ENCODE assay signal across 17 mouse cellular contexts in genomic region chr7:98917407-98917806, GRCm38 (mm10).
DNase-seq lines count a peak whose midpoint lies in the region; ATAC-seq and TF ChIP-seq lines count a peak whose summit lies in the region.
"Had no signal": no experiment of that assay in that cellular context is flagged by ENCODE, and none has a peak within 500 bp of the region (broad histone marks: within the 10 kb centered on the region; RNA-seq: fewer than 3 reads in every experiment).

No protein-coding gene starts in this region.

- TF ChIP-seq EP300 in stomach, postnatal 0 days (optimal IDR thresholded peaks at IDR 0.05): no peak

- TF ChIP-seq CTCF in kidney, postnatal 0 days (IDR thresholded peaks at IDR 0.05; ENCODE audit: low read depth): no peak
- TF ChIP-seq CTCF in stomach, postnatal 0 days (IDR thresholded peaks at IDR 0.05; ENCODE audit: low read depth): no peak

- peak; percentile 96 for DNase-seq in heart, adult 11 months
- DNase-seq in heart, postnatal 25 days (ENCODE audit: low spot score): no peak
- DNase-seq in kidney, postnatal 0 days (ENCODE audit: low spot score): no peak
- no peak for DNase-seq in stomach, postnatal 0 days (ENCODE audit: low spot score)
- DNase-seq in B cell, adult 2 months: no peak
- DNase-seq: cerebellum, adult 2 months; cerebellum, postnatal 36 days; gastrocnemius, postnatal 36 days; left cerebral cortex, postnatal 4 days; right cerebral cortex, postnatal 25 days had no signal

- 0 out of 2 replicates have a peak overlapping the region, but pooled peaks have one; percentile 44 for H3K27ac ChIP-seq in kidney, postnatal 0 days
- H3K27ac ChIP-seq in kidney, embryonic 16.5 days (ENCODE audit: low read length): no peak overlapping the region; the same call in 1 of the 2 replicates
- peak overlapping the region; percentile 6; the same call in 1 of the 2 replicates for H3K27ac ChIP-seq in stomach, embryonic 15.5 days
- H3K27ac ChIP-seq in stomach, postnatal 0 days (replicated peaks): no peak overlapping the region
- H3K27ac ChIP-seq in hindbrain, embryonic 16.5 days (ENCODE audit: low read depth, low read length): no peak overlapping the region
- H3K27ac ChIP-seq: embryonic facial prominence, embryonic 15.5 days; hindbrain, embryonic 10.5 days had no signal

- WGBS in kidney, postnatal 0 days: 70% methylated on average over 5 of the region's 5 CpGs
- WGBS in kidney, embryonic 16.5 days: 75% methylated on average over 5 of the region's 5 CpGs
- WGBS in stomach, embryonic 15.5 days: 61% methylated on average over 5 of the region's 5 CpGs
- 55% methylated on average over 5 of the region's 5 CpGs for WGBS in stomach, postnatal 0 days
- WGBS in hindbrain, embryonic 16.5 days: 87% methylated on average over 5 of the region's 5 CpGs

- no peaks in the 10 kb centered on the region for H3K9me3 ChIP-seq in kidney, postnatal 0 days (replicated peaks; ENCODE audit: low read length)
- H3K9me3 ChIP-seq in kidney, embryonic 16.5 days (ENCODE audit: low read length): no peaks in the 10 kb centered on the region
- no peaks in the 10 kb centered on the region for H3K9me3 ChIP-seq in stomach, embryonic 15.5 days
- H3K9me3 ChIP-seq in stomach, postnatal 0 days (ENCODE audit: control insufficient read depth, low read length): no peaks in the 10 kb centered on the region
- no peaks in the 10 kb centered on the region for H3K9me3 ChIP-seq in hindbrain, embryonic 16.5 days (ENCODE audit: control insufficient read depth, low read length)
- H3K9me3 ChIP-seq: embryonic facial prominence, embryonic 15.5 days; hindbrain, embryonic 10.5 days had no signal

- ATAC-seq in kidney, postnatal 0 days (replicated peaks; ENCODE audit: low FRiP score, low read depth): no peak
- no peak for ATAC-seq in kidney, embryonic 16.5 days (ENCODE audit: low FRiP score, low TSS enrichment)
- ATAC-seq in stomach, embryonic 15.5 days (ENCODE audit: insufficient read depth, low FRiP score, low read depth): no peak
- no peak for ATAC-seq in stomach, postnatal 0 days (ENCODE audit: low FRiP score, low TSS enrichment)
- no peak for ATAC-seq in hindbrain, embryonic 16.5 days
- ATAC-seq: forebrain, embryonic 16.5 days had no signal

- no peak overlapping the region for H3K4me2 ChIP-seq in kidney, postnatal 0 days (ENCODE audit: low read length)
- H3K4me2 ChIP-seq in kidney, embryonic 16.5 days (replicated peaks; ENCODE audit: low read depth, low read length): no peak overlapping the region
- no peak overlapping the region for H3K4me2 ChIP-seq in stomach, embryonic 15.5 days
- H3K4me2 ChIP-seq in stomach, postnatal 0 days (replicated peaks; ENCODE audit: low read depth): no peak overlapping the region
- no peak overlapping the region for H3K4me2 ChIP-seq in hindbrain, embryonic 16.5 days (ENCODE audit: low read length)
- H3K4me2 ChIP-seq: embryonic facial prominence, embryonic 15.5 days had no signal

- no peak overlapping the region for H3K4me3 ChIP-seq in kidney, postnatal 0 days (replicated peaks; ENCODE audit: low read depth, low read length)
- no peak overlapping the region for H3K4me3 ChIP-seq in kidney, embryonic 16.5 days (ENCODE audit: low read length)
- no peak overlapping the region for H3K4me3 ChIP-seq in stomach, embryonic 15.5 days (replicated peaks)
- no peak overlapping the region for H3K4me3 ChIP-seq in stomach, postnatal 0 days (ENCODE audit: low read depth, low read length)
- H3K4me3 ChIP-seq in hindbrain, embryonic 16.5 days (ENCODE audit: low read length): no peak overlapping the region
- H3K4me3 ChIP-seq: embryonic facial prominence, embryonic 15.5 days; hindbrain, embryonic 10.5 days had no signal

- no peaks in the 10 kb centered on the region for H3K36me3 ChIP-seq in kidney, postnatal 0 days (ENCODE audit: insufficient read depth, low read length)
- no peaks in the 10 kb centered on the region for H3K36me3 ChIP-seq in kidney, embryonic 16.5 days (ENCODE audit: insufficient read depth, low read length)
- no peaks in the 10 kb centered on the region for H3K36me3 ChIP-seq in stomach, embryonic 15.5 days
- H3K36me3 ChIP-seq in stomach, postnatal 0 days (ENCODE audit: control insufficient read depth, insufficient read depth, low read length): no peaks in the 10 kb centered on the region
- H3K36me3 ChIP-seq in hindbrain, embryonic 16.5 days (ENCODE audit: control insufficient read depth, insufficient read depth, low read length): no peaks in the 10 kb centered on the region
- H3K36me3 ChIP-seq: embryonic facial prominence, embryonic 15.5 days; hindbrain, embryonic 10.5 days had no signal

- H3K9ac ChIP-seq in kidney, postnatal 0 days (ENCODE audit: low read depth, low read length): no peak overlapping the region
- no peak overlapping the region for H3K9ac ChIP-seq in kidney, embryonic 16.5 days (replicated peaks; ENCODE audit: low read length)
- H3K9ac ChIP-seq in stomach, embryonic 15.5 days: no peak overlapping the region
- H3K9ac ChIP-seq in stomach, postnatal 0 days (ENCODE audit: low read length): no peak overlapping the region
- no peak overlapping the region for H3K9ac ChIP-seq in hindbrain, embryonic 16.5 days (ENCODE audit: low read depth, low read length)
- H3K9ac ChIP-seq: embryonic facial prominence, embryonic 15.5 days had no signal

- no peaks in the 10 kb centered on the region for H3K27me3 ChIP-seq in kidney, postnatal 0 days (ENCODE audit: insufficient read depth, low read length)
- H3K27me3 ChIP-seq in kidney, embryonic 16.5 days (ENCODE audit: insufficient read depth, low read length): no peaks in the 10 kb centered on the region
- H3K27me3 ChIP-seq in stomach, embryonic 15.5 days (replicated peaks): no peaks in the 10 kb centered on the region
- H3K27me3 ChIP-seq in stomach, postnatal 0 days (ENCODE audit: control insufficient read depth, insufficient read depth, low read length): no peaks in the 10 kb centered on the region
- no peaks in the 10 kb centered on the region for H3K27me3 ChIP-seq in hindbrain, embryonic 16.5 days (replicated peaks; ENCODE audit: control insufficient read depth, insufficient read depth, low read length)
- H3K27me3 ChIP-seq: CH12.LX; embryonic facial prominence, embryonic 15.5 days had no signal

- intact Hi-C loops in heart, postnatal 25 days (cut with DNase I): no loop called here

- no peaks in the 10 kb centered on the region for H3K4me1 ChIP-seq in kidney, postnatal 0 days (replicated peaks; ENCODE audit: insufficient read depth, low read length)
- H3K4me1 ChIP-seq in kidney, embryonic 16.5 days (ENCODE audit: insufficient read depth, low read length): peaks cover 9% of the 10 kb centered on the region; the same call in 1 of the 2 replicates
- H3K4me1 ChIP-seq in stomach, embryonic 15.5 days: peaks cover 5% of the 10 kb centered on the region; the same call in 1 of the 2 replicates
- peaks cover 2% of the 10 kb centered on the region; the same call in 1 of the 2 replicates for H3K4me1 ChIP-seq in stomach, postnatal 0 days (replicated peaks; ENCODE audit: control insufficient read depth, insufficient read depth)
- no peaks in the 10 kb centered on the region for H3K4me1 ChIP-seq in hindbrain, embryonic 16.5 days (ENCODE audit: control insufficient read depth, insufficient read depth, low read depth, low read length)
- H3K4me1 ChIP-seq: hindbrain, embryonic 10.5 days had no signal

Comparison
In these comparisons a context has a peak if more than half of its experiments do, and no peak if none do; other contexts are left out.
1. H3K27ac ChIP-seq: peak in kidney, postnatal 0 days (single experiment) and stomach, embryonic 15.5 days (single experiment); none in kidney, embryonic 16.5 days (single experiment), stomach, postnatal 0 days (single experiment) and hindbrain, embryonic 16.5 days (single experiment).